Mouse (Mus musculus): ENCODE results near the gene Map2k6. TPM values are rescaled to one million over a fixed set of nuclear protein-coding genes. Genes with fewer than 3 reads are reported as not detected.

Map2k6 gene
- 4.4 TPM for polyA plus RNA-seq (2014; fragmentation: Illumina TruSeq; extraction: RNeasy Lipid Tissue Mini Kit (QIAGEN cat#74804); ENCODE audit: low read depth, low replicate concordance)

DNA sequence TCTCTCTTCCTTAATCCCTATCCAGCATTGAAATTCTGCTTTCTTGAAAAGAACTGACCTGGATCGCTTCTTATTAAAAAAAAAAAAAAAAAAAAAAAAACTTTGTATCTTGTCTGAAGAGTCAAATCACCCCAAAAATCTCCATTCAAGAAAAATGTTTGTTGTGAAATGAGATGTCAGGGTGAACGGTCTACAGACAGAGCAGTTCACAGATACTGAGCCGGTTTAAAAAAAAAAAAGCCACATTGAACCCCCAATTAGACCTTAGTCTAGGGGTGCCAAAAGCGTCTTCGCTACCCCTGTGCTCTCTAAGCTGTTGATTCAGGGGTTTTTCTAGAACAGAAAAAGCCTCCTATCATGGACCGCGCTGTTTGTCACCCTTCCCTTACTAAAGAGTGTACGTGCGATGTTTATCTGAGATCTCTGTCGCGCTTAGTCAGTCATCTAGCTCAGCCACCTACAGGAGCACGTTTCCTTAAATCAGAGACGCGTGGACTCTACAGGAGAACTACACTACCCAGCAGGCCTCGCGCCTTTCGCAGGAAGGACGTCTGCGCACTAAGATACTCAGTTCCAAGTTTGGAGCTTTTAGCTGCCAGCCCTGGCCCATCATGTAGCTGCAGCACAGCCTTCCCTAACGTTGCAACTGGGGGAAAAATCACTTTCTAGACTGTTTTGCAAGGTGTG is at the start of gene Map2k6:
Gene Map2k6 (plus strand): TSS at position 570 of the 687 bp plus-strand sequence.

Other genes starting within 250 kb of the Map2k6 start
- gene Abca9, start 230.9 kb upstream of the Map2k6 start, polyA plus RNA-seq (2014; fragmentation: Illumina TruSeq; extraction: RNeasy Lipid Tissue Mini Kit (QIAGEN cat#74804); ENCODE audit: low read depth, low replicate concordance) = 21.9 TPM
- 14.4 TPM for gene Abca6, start 147.3 kb upstream of the Map2k6 start, polyA plus RNA-seq (2014; fragmentation: Illumina TruSeq; extraction: RNeasy Lipid Tissue Mini Kit (QIAGEN cat#74804); ENCODE audit: low read depth, low replicate concordance)
- gene Abca5, start 61.4 kb upstream of the Map2k6 start, polyA plus RNA-seq (2014; fragmentation: Illumina TruSeq; extraction: RNeasy Lipid Tissue Mini Kit (QIAGEN cat#74804); ENCODE audit: low read depth, low replicate concordance) = 26.2 TPM

All from adrenal gland, adult 10 weeks (tissue).